Mouse (Mus musculus) embryonic facial prominence, embryonic 12.5 days (tissue): ENCODE data around the gene Vps29. TPM values are rescaled to one million over a fixed set of nuclear protein-coding genes. Genes with fewer than 3 reads are reported as not detected.
A peak's percentile ranks its signal among the peaks of the same experiment; 100 is the strongest.

Experiments used
- ATAC-seq: fragments of 200-750 bp; cut with Nextera tagmentation; 2 replicates; pipeline ENCODE4 v1.8.0; 2017; ENCODE audit not compliant: insufficient number of reproducible peaks, insufficient read depth, low FRiP score, low TSS enrichment
- H3K27ac ChIP-seq: fragments of 300-500 bp; sonication (generic); 2 replicates; pipeline ENCODE4 v1.5.1; 2016; ENCODE audit warnings: mild to moderate bottlenecking
- H3K27me3 ChIP-seq: fragments of 300-500 bp; sonication (generic); 2 replicates; pipeline ENCODE4 v1.6.1; 2016; ENCODE audit warnings: mild to moderate bottlenecking, moderate library complexity
- H3K36me3 ChIP-seq: fragments of 300-500 bp; sonication (generic); 2 replicates; pipeline ENCODE4 v1.6.1; 2016; ENCODE audit warnings: mild to moderate bottlenecking
- H3K4me1 ChIP-seq: fragments of 300-500 bp; sonication (generic); 2 replicates; pipeline ENCODE4 v1.6.1; 2016
- H3K4me2 ChIP-seq: fragments of 300-500 bp; sonication (generic); replicated peaks from 2 replicates; pipeline ENCODE4 v1.6.1; 2016; ENCODE audit warnings: mild to moderate bottlenecking, moderate library complexity
- H3K4me3 ChIP-seq: fragments of 300-500 bp; sonication (generic); 2 replicates; pipeline ENCODE4 v1.5.1; 2016; ENCODE audit warnings: mild to moderate bottlenecking
- H3K9ac ChIP-seq: fragments of 300-500 bp; sonication (generic); 2 replicates; pipeline ENCODE4 v1.6.1; 2016; ENCODE audit warnings: mild to moderate bottlenecking, moderate library complexity
- H3K9me3 ChIP-seq: fragments of 300-500 bp; sonication (generic); 2 replicates; pipeline ENCODE4 v1.6.1; 2016; ENCODE audit warnings: mild to moderate bottlenecking, moderate library complexity
- WGBS: fragments of 180-500 bp; shearing (Covaris S2); methylation state at CpG from one replicate; pipeline ENCODE4 v1.1.7; 2016; 5-methylcytosine and 5-hydroxymethylcytosine counted together
- polyA plus RNA-seq: library from polyadenylated mRNA; unstranded; fragments of >200 nt; fragmentation: Nextera tagmentation; extraction: Ambion mirVana; gene quantifications from 2 replicates; pipeline ENCODE4 v1.2.1, GENCODE M21; 2016

Gene Vps29
- polyA plus RNA-seq, 1 experiment from 2014 or later: 183 TPM

DNA sequence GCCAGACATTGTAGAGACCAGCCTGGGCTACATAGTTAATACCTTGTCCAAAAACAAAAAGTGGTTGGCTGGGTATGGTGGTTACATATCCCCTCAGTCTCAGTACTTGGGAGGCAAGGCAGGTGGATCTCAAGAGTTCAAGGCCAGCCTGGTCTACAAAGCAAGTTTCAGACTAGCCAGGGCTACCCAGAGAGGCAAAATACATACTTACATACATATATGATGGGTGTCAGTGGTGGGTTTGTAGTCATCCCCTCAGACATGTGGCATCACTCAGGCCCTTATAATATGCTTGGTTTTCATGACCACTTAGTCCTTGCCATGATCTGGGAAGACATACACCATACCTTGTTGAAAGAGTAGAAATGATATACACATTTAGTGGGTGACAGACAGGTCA lies 36.5 kb downstream of the Vps29 start:
- Histone ChIP-seq H3K27ac (no peak overlapping the region), H3K4me3 (no peak overlapping the region), H3K4me1 (peaks cover 11% of the 10 kb centered on the region), H3K4me2 (no peak overlapping the region), H3K9ac (no peak overlapping the region), H3K36me3 (peaks cover 6% of the 10 kb centered on the region; the same call in 1 of the 2 replicates), H3K9me3 (no peaks in the 10 kb centered on the region), H3K27me3 (no peaks in the 10 kb centered on the region)
- ATAC-seq: no peak; the same call in 1 of the 2 replicates

DNA sequence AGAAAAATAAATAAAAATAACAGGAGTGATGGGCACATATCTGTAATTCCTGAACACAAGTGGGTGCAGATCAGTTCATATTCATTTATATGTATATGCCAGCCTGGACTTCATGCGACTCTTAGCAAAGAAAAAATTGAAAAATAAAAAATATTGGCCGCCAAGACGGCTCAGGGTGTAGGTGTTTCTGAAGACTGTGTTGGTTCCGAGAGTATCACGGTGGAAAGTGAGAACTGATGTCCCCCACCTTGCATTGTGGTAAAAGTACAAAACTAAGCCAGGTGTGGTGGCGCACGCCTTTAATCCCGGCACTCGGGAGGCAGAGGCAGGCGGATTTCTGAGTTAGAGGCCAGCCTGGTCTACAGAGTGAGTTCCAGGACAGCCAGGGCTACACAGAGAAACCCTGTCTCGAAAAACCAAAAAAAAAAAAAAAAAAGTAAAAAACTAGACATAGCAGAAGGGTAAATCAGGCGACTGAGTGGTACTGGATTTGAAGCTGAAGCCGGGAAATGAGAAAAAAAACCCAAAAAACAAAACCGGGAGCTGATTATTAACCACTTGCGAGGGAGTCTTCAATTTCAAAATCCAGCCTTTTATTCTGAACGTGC lies 37.1 kb downstream of the Vps29 start:
- Histone ChIP-seq H3K9me3 (no peaks in the 10 kb centered on the region), H3K4me3 (peak overlapping the region; percentile 82), H3K36me3 (peaks cover 6% of the 10 kb centered on the region; the same call in 1 of the 2 replicates), H3K27ac (no peak overlapping the region), H3K4me1 (peaks cover 11% of the 10 kb centered on the region), H3K27me3 (no peaks in the 10 kb centered on the region), H3K9ac (no peak overlapping the region), H3K4me2 (peak overlapping the region; percentile 91; the same call in 1 of the 2 replicates)
- ATAC-seq: no peak
- 49% methylated on average over 16 of the region's 16 CpGs for WGBS

DNA sequence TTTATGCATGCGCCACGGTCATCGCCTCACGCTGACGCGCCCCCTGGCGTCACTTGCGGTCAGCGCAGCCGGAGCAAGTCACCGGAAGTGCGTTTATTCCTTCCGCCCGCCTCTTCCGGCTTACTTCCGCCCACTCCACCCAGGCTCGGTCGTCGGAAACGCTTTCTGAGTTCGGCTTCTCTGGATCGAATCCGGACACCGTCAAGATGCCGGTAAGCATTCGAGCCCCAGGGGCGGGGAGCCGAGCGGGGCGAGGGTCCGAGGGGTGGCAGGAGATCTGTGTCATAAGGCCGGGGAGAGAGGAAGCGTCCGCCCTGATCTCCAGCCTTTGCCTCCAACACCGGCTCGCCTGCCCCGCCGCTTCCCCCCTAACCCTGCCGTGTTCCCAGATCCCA lies 37.6 kb downstream of the Vps29 start, which contains the start of gene Arpc3:
TSS of gene Arpc3 (plus strand) at position 93 of the 395 bp plus-strand sequence.
- 0 out of 2 replicates have a peak within 1 kb of the TSS, but pooled peaks have one; percentile 36 for H3K27ac ChIP-seq
- peaks cover 11% of the 10 kb centered on the region for H3K4me1 ChIP-seq
- H3K27me3 ChIP-seq: no peaks in the 10 kb centered on the region
- no peaks in the 10 kb centered on the region for H3K9me3 ChIP-seq
- peaks cover 10% of the 10 kb centered on the region; the same call in 1 of the 2 replicates for H3K36me3 ChIP-seq
- WGBS: 0% methylated on average over 37 of the region's 39 CpGs
- peak within 1 kb of the TSS; percentile 76 for H3K9ac ChIP-seq
- ATAC-seq: 0 out of 2 replicates have a peak, but pooled peaks have one; percentile 70
- H3K4me2 ChIP-seq: peak within 1 kb of the TSS; percentile 91
- H3K4me3 ChIP-seq: peak within 1 kb of the TSS; percentile 82

DNA sequence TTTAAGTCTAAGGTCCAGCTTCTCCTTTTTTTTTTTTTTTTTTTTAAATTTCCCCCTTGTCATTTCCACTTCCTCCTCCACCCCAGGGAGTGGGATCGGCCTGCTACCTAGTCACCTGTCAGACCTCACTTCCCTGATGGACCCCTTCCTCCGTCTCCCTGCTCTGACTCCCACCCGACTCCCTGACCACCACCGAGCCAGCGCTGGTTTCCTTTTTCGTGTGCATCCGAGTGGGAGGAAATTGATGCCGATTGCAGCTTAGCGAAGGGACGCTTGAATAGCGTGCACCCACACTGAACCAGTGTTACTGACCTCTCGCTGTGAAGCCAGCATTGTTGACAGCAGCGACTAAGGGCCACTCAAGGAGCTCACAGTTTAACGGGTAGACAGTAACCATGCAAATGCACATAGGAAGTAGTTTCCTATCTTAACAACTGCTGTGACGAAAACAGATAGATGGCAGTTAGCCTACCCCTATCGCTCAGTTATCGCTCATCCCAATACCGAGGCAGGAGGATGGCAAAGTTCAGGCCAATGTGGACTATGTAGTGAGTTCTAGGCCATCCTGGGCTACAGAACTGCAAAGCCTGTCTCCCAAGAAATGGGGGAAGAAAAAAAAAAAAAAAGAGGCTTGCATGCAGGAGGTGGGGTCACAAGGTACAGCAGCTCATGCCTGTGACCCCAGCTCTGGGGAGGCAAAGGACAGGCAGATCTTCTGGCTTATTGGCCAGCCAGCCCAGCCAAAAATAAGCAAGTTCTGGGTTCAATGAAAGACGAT lies 38.2 kb downstream of the Vps29 start:
- H3K27ac ChIP-seq: no peak overlapping the region
- WGBS: 19% methylated on average over 19 of the region's 19 CpGs
- H3K36me3 ChIP-seq: peaks cover 15% of the 10 kb centered on the region
- ATAC-seq: no peak
- peak overlapping the region; percentile 91 for H3K4me2 ChIP-seq
- H3K4me1 ChIP-seq: peaks cover 11% of the 10 kb centered on the region
- H3K4me3 ChIP-seq: peak overlapping the region; percentile 82
- H3K9ac ChIP-seq: peak overlapping the region; percentile 76
- no peaks in the 10 kb centered on the region for H3K27me3 ChIP-seq
- no peaks in the 10 kb centered on the region for H3K9me3 ChIP-seq

DNA sequence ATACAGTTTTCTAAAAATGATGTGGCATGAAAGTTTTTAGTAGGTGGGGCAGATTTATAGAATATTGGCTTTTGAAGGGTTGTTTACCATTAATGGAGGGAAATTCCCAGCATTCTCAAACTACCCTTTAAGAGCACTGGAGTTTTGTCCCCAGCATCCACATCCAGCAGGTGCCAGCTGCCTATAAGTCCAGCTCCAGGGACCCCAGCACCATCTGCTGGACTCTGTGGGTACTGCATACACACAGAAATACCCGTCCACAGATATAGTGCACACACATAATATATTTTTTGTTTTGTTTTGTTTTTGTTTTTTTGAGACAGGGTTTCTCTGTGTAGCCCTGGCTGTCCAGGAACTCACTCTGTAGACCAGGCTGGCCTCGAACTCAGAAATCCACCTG lies 39.7 kb downstream of the Vps29 start:
- H3K4me3 ChIP-seq: no peak overlapping the region
- no peak for ATAC-seq
- peaks cover 11% of the 10 kb centered on the region for H3K4me1 ChIP-seq
- H3K27me3 ChIP-seq: no peaks in the 10 kb centered on the region
- 50% methylated on average over 2 of the region's 2 CpGs for WGBS
- no peak overlapping the region for H3K4me2 ChIP-seq
- peaks cover 22% of the 10 kb centered on the region for H3K36me3 ChIP-seq
- H3K9me3 ChIP-seq: no peaks in the 10 kb centered on the region
- no peak overlapping the region for H3K9ac ChIP-seq
- H3K27ac ChIP-seq: no peak overlapping the region

DNA sequence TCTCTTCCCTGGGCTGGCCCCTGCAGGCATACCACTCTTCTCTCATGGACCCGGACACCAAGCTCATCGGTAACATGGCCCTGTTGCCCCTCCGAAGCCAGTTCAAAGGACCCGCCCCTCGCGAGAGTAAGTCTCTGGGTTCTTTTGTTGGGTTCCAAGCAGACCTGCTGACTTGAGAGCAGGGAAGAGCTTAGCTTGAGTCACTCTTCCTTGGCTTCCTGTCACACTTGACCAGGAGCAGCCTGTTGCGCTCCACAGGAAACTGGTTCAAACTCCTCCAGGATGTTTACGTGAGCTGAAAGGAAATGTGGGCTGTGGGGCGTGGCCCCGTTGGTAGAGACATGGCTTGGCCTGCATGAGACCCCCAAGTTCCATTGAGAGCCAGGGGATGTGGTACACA lies 42.6 kb downstream of the Vps29 start:
- no peak for ATAC-seq

DNA sequence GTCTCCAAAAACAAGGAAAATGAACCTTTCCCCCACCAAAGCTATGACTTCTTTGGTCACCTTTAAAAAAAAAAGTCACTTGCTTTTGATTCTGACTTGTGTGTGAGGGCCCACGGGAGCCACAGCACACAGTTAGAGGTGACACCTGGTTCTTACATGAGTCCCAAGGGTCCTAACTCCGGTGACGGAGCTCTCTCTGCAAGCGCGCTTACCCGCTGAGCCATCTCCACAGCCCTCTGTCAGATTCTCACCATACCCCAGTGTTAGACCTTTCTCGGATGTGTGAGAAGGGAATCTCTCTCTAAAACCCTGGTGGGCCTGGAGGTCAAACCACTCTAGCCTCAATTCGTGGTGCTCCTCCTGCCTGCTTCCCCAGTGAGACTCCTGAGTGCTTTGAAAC lies 43.3 kb downstream of the Vps29 start:
- Histone ChIP-seq H3K9me3 (no peaks in the 10 kb centered on the region), H3K36me3 (peaks cover 48% of the 10 kb centered on the region)

More for the DNA sequence above, 42.6 kb downstream of the Vps29 start:
- H3K4me2 ChIP-seq: no peak overlapping the region
- H3K9me3 ChIP-seq: no peaks in the 10 kb centered on the region
- H3K4me1 ChIP-seq: peaks cover 11% of the 10 kb centered on the region
- H3K27me3 ChIP-seq: no peaks in the 10 kb centered on the region
- H3K4me3 ChIP-seq: no peak overlapping the region
- H3K9ac ChIP-seq: no peak overlapping the region
- H3K36me3 ChIP-seq: peaks cover 41% of the 10 kb centered on the region
- no peak overlapping the region for H3K27ac ChIP-seq
- 91% methylated on average over 10 of the region's 10 CpGs for WGBS

DNA sequence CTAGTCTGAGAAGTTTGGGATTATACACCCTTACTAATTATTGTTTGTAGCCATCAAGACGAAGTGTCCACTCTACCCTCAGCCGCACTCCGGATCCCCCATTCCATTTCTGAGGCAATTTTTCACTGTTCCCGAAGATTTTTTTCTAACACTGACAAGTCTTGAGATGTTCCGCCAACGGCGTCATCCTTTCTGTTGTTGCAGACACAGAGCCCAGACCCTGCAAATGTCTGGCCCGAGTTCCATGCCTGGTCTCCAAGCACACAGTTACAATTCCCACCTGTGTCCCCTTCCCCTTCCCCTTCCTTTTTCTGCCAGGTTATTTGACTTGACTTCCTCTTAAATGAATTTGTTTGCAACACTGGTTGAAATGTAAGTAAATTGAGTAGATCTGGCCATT lies 45.7 kb downstream of the Vps29 start:
- Histone ChIP-seq H3K27ac (no peak overlapping the region), H3K36me3 (peaks cover 69% of the 10 kb centered on the region), H3K9ac (no peak overlapping the region), H3K9me3 (no peaks in the 10 kb centered on the region), H3K4me2 (no peak overlapping the region), H3K27me3 (no peaks in the 10 kb centered on the region), H3K4me1 (no peaks in the 10 kb centered on the region), H3K4me3 (no peak overlapping the region)
- WGBS: 95% methylated on average over 8 of the region's 8 CpGs
- ATAC-seq: no peak

More for the DNA sequence above, 43.3 kb downstream of the Vps29 start:
- Histone ChIP-seq H3K4me3 (no peak overlapping the region), H3K9ac (no peak overlapping the region), H3K27ac (no peak overlapping the region), H3K4me1 (peaks cover 9% of the 10 kb centered on the region), H3K27me3 (no peaks in the 10 kb centered on the region), H3K4me2 (no peak overlapping the region)
- no peak for ATAC-seq
- 90% methylated on average over 8 of the region's 8 CpGs for WGBS

DNA sequence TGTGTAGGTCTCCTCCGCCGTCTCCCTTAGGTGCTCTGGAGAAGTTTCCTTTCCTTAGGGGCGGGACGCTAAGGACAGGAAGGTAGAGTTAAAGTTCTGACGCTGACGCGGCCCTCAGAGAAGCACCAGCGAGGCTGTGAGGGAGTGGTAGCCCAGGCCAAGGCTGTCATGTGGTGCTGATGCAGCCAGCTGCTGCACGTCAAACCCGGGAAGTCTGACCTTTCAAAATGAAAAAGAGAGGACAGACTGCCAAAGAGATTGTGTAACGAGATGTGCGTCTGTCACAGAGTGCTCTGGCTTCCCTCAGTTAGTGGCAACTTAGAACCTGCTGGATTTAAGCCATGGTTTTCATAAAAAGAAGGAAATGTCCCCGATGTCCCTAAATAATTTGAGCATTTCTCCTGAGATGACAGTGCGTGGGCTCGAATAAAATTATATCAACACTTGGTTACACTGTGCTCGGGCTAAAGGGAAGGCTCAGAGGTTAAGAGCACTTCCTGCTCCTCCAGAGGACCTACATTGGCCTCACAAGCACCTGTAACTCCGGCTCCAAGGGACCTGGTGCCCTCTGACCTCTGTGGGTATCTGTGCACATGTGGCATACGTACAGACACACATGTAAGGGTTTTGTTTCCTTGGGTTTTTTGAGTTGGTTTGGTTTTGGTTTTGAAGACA lies 46.6 kb downstream of the Vps29 start:
- Histone ChIP-seq H3K36me3 (peaks cover 72% of the 10 kb centered on the region), H3K27ac (no peak overlapping the region), H3K9ac (no peak overlapping the region), H3K9me3 (no peaks in the 10 kb centered on the region), H3K27me3 (no peaks in the 10 kb centered on the region), H3K4me1 (no peaks in the 10 kb centered on the region), H3K4me3 (no peak overlapping the region), H3K4me2 (no peak overlapping the region)
- 82% methylated on average over 18 of the region's 18 CpGs for WGBS
- no peak for ATAC-seq

DNA sequence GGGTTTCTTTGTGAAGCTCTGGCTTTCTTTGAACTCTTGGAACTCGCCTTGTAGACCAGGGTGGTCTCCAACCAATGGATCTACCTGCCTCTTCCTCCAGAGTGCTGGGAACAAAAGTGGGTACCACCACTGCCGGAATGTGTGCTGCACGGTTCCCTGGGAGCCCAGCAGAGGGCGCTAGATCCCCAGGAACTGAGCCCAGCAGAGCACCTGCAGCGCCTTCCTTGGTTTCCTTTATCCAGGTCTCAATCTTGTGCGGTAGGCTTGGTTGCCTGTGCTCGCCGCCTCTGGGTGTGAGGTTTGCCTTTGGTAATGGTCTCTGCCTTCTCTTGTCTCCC lies 47.1 kb downstream of the Vps29 start:
- Histone ChIP-seq H3K27me3 (no peaks in the 10 kb centered on the region), H3K4me1 (no peaks in the 10 kb centered on the region), H3K9ac (no peak overlapping the region), H3K36me3 (peaks cover 77% of the 10 kb centered on the region), H3K9me3 (no peaks in the 10 kb centered on the region), H3K4me2 (no peak overlapping the region), H3K27ac (no peak overlapping the region), H3K4me3 (no peak overlapping the region)
- no peak for ATAC-seq
- WGBS: 22% methylated on average over 8 of the region's 8 CpGs

DNA sequence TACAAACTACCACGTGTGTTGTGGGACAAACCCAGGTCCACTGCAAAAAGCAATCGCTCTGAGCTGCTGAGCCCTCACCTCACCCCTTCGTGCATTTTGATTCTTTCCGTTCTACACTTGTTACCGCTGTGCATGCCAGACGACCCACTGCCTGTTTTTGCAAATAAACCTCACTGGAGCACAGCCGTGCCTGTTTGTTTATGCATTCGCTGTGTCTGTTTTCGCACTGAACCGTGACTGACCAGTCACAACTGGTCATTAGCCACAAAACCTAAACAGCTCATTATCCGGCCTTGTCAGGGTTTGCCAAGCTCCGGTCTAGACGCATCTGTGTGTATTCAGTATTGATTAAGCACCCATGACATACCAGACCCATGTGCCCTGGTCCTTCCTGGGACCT lies 48.0 kb downstream of the Vps29 start:
- no peak overlapping the region for H3K27ac ChIP-seq
- WGBS: 89% methylated on average over 13 of the region's 13 CpGs
- no peaks in the 10 kb centered on the region for H3K27me3 ChIP-seq
- no peak overlapping the region for H3K4me2 ChIP-seq
- H3K9me3 ChIP-seq: no peaks in the 10 kb centered on the region
- H3K9ac ChIP-seq: no peak overlapping the region
- no peak overlapping the region for H3K4me3 ChIP-seq
- H3K4me1 ChIP-seq: no peaks in the 10 kb centered on the region
- no peak for ATAC-seq
- H3K36me3 ChIP-seq: peaks cover 80% of the 10 kb centered on the region

DNA sequence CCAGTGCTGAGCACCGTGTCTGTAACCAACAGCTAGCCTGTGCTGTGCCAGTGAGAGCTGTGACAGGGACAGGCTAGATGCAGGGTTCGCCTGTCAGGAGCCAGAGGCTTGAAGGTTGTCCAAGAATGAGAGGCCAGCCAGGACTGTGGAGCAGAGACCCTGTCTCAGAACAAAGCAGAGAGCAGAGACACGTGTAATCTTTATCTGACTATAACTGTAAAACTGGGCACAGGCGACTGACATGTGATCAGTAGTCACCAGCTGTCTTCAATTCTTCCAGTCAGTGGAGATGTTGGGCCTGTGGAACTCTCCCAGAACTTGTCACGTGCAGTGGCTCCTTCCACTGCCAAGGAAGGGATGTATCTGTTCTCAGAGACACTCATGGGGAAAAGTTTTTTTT lies 48.6 kb downstream of the Vps29 start:
- H3K27ac ChIP-seq: no peak overlapping the region
- H3K9me3 ChIP-seq: no peaks in the 10 kb centered on the region
- H3K27me3 ChIP-seq: no peaks in the 10 kb centered on the region
- no peak overlapping the region for H3K4me2 ChIP-seq
- no peak overlapping the region for H3K4me3 ChIP-seq
- no peak overlapping the region for H3K9ac ChIP-seq
- 81% methylated on average over 5 of the region's 5 CpGs for WGBS
- H3K36me3 ChIP-seq: peaks cover 79% of the 10 kb centered on the region
- ATAC-seq: no peak
- no peaks in the 10 kb centered on the region for H3K4me1 ChIP-seq
